Mouse (Mus musculus) gonadal fat pad, adult 2 months (tissue): ENCODE measurements at regions not wholly inside any gene's neighbourhood (a gene's known extent, or its start where the extent isn't known, plus 50 kb on each side); places are given as distances from the start of the nearest gene placed in this dataset.
"Not testable (repeated sequence)": the region's sequence is repeated elsewhere in the genome, so short reads cannot be mapped to it uniquely, and the experiment has no call there.

Experiments used
- DNase-seq: peaks from one replicate; pipeline ENCODE4 v3.0.0-alpha.2; 2012; ENCODE audit warnings: low read depth

- no peak for DNase-seq
Measured at GRCm38 (mm10) chr8:31518903-31519302, 1909.6 kb upstream of the 5930422O12Rik start.

- DNase-seq = peak; percentile 23
Measured at GRCm38 (mm10) chr8:31520991-31521448, 1907.5 kb upstream of the 5930422O12Rik start.

DNA sequence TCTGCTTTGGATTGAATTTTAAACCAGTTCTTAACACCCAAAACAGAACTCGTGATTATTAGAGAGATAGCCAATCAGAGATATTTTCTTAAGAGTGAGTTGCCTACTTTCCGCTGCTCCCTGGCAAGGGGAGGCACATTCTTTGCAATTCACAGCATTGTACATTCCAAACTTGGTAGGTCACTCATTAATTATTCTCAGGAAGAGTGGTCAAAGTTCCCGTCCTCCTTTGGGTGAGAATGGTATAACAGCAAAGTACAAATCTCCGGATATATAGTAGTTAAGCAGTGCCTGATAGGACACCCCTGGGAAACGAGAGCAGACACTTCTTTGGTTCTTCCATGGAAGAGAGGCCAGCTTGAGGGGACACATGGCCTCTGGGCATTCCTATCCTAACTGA lies 1903.4 kb upstream of the 5930422O12Rik start:
- DNase-seq = no peak

DNA sequence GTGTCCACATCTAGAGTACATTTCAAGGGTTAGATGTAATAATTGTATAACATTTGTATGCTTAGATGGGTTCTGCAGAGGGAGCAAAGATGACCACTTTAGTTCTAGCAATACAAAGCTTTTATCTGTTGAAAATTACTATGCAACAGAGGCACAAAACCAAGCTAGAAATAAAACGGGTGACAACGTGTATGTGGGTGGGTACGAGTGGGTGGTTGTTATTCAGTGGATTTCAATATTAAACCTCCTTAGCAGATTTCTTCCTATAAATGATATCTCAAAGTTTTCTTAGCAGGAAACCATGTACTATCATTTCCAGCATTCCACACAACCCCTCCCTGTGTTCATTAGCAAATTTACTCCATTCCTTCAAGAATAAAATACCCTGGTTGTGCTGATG lies 1889.3 kb upstream of the 5930422O12Rik start:
- DNase-seq = no peak

GRCm38 (mm10) chr8:31541646-31542045 lies 1886.9 kb upstream of the 5930422O12Rik start:
- DNase-seq = no peak

DNA sequence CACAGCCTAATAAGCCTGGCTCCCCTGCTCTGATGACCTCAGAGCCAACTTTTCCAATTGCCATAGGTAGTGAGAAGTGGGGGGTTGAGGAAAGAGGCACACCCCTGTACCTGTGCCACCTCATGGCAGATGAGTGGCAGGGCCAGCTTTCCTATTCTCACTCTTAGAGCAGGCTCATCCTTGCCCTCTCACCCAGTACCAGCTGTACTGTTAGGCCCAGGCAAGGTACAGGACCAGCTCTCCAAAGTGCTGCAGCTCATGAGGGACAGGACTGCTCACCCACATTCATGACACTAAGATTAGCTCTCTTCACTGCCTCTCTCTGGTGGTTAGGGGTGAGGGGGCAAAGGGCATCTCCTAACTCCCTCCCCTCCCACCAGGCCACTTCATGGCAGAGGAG lies 1854.4 kb upstream of the 5930422O12Rik start:
- no peak for DNase-seq

- DNase-seq = no peak
Measured at GRCm38 (mm10) chr8:31576129-31576528, 1852.4 kb upstream of the 5930422O12Rik start.

DNA sequence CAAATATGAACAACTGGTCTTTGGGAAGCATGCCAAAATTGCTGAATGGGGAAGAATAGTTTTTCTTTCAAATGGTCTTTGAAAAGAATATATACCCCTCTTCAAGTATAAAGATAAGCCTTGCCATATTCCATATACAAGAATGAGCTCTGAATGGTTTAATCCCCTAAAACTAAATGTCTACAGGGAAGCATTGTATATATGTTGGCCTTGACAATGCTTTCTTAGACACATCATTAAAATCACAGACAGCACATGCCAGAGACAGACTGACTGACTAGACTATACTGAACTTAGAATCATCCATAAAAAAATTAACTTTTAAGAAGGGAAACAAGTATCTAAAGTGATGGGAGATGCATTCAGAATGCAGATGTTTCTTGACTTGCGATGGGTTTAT lies 1843.8 kb upstream of the 5930422O12Rik start:
- no peak for DNase-seq

GRCm38 (mm10) chr8:31599536-31599935 lies 1829.0 kb upstream of the 5930422O12Rik start:
- DNase-seq = no peak

GRCm38 (mm10) chr8:31600979-31601378 lies 1827.5 kb upstream of the 5930422O12Rik start:
- DNase-seq = no peak

DNA sequence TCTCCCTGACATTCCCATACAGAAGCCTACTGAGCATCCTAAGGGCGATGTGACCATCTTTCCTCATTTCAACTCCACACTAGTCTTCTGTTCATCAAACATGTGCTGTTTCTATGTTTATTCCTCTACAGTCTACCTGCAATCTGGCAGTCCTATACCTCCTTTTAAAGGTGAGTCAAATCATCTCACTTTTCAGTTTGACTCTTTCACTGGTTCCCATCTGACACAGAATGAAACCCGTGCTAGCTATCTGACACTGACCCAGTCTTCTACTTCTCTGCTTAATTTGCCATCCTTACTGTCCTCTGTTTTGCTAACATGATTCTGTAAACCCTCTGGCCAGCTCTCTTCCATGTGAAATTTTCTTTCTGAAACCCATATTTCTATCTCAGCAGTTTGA lies 1812.0 kb upstream of the 5930422O12Rik start:
- DNase-seq = no peak

DNA sequence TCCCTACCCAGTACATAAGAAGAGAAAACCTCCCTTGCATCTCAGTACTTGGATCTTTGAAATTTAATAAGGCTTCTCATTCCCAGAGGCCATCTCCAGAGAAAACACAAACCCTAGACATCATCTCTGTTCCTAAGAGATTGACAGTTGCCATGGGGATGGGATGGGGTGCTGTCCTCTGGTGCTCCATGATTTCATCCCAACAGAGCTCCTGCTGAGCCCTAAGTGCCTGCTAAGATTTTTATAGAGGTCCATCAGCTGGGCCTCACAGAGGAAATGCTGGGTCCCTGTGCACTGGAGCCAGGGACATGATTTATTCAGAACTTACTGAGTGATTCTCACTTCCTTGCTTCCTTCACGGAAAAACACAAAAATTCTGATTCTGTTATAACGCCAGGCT lies 1800.8 kb upstream of the 5930422O12Rik start:
- no peak for DNase-seq

DNA sequence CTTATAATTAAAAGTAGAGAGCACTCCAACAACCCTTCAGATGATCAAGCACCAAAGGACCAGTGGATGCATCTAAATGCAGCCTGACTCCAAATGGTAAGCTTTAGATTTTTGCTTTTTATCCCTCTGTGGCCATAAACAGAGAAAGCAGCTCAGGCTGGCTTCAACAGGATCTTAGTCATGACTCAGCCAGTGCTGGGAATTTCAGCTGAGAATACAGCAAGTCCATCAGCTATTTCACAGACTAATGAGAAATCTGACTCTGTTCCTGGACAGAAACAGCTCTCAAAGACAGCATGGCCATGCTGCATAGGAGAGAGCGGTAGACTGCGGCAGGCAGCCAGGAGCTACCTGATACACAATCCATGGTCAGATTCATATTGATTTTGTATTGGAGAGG lies 1800.4 kb upstream of the 5930422O12Rik start:
- no peak for DNase-seq

DNA sequence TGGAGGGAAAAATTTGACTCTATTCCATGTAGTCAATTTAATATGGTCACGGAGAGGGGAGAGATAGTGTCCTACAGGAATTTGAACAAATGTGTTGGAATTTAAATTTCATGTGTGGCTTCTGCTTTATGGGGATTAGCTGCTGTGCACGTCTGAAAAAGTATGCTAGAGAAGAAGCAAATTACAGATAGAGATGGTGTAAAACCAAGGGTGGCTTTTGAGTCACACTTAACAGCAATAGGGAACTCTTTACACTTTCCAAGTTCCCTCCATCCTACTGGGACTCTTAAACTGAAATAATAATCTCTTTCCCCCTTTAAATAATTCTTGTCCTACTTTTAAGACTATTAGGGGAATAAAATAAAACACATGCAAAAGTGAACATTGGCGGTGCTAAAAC lies 1790.1 kb upstream of the 5930422O12Rik start:
- DNase-seq = no peak

GRCm38 (mm10) chr8:31663717-31664116 lies 1764.8 kb upstream of the 5930422O12Rik start:
- DNase-seq = no peak

DNA sequence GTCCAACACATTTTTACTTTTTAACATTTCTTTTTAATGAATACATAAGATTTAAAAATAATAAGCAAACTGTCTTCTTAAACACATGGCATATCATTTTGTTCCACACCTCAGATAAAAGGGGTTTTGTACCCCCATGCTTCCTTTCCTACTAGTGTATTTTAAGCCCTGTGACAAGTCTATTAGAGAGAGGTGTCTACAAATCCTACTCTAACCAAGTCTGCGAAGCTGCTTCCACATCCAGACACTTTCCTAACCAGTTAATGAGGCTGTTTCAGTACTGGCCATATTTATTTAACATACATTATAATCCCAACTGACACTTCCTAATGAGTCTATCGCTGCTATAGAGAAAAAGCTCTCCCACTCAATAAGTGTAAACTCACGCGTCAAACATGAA lies 1763.0 kb upstream of the 5930422O12Rik start:
- no peak for DNase-seq

DNA sequence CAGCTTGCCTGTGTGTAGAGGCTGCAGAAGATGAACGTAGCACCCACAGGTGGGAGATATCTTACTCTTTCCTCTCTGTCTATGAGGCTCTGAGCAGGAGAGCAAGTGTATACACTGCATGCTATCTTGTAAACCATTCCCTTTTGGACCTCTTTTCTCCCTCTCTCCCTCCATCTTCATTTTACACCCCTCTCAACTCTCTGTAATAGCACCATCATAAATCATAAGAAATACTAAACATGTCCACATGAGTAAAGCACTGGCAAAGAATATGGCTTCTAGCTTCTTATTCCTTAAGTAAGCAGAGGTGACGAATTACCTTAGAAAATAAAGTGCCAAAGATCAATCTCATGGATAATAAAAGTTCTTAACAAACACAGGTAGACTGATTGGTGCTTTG lies 1724.3 kb upstream of the 5930422O12Rik start:
- DNase-seq = no peak

DNA sequence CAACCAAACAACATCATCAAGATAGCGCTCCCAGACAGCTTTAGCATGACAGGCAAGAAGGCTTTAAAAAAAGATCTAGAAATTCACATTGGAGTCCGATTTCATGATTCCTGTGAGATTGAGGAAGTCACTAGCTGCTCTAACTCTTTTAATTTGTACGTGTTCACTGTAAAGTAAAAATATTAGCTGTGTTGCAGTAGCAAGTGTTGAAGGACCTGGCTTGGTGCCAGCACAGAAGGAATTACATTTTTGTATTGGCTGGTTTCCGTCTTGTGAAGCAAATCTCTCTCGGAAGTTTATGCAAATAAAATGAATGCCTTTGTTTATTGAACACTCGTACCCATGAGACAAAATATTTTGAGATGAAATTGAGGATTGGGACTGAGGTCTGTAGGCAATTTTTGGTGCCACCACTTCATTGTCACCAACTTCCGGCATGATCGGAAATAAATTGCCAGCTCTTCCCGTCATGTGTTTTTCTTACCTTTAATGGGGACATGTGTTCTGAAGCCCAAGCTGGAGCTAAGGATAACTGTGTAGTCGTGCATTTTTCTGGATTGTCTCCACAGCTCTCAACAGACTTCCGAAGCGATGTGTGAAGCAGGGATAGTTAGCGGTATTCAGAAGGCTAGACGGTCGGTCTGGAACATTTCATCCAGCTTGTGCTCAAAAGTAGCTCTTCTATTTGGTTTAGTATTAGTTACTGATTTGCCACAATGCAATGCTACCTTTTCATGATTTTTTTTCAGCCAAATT lies 1715.0 kb upstream of the 5930422O12Rik start:
- DNase-seq = no peak

DNA sequence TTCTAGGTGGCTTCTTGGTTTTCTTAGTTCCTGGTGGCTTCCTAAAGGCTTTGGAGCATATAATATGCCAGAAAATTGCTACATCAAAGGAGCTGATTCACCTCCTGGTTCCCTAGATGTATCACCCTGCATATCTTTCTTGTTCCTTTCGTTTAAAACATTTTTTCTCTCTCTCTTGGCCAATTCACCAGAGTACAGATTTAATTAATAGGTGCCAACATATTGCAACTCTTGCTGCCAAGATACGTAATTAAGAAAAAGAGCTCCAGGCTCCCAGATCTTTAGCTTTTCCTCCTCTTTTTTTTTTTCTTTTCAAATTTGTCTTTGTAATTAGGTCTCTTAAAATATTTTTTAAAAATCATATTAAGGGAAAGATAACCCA lies 1714.4 kb upstream of the 5930422O12Rik start:
- DNase-seq = no peak

GRCm38 (mm10) chr8:31720021-31720420 lies 1708.5 kb upstream of the 5930422O12Rik start:
- no peak for DNase-seq

DNA sequence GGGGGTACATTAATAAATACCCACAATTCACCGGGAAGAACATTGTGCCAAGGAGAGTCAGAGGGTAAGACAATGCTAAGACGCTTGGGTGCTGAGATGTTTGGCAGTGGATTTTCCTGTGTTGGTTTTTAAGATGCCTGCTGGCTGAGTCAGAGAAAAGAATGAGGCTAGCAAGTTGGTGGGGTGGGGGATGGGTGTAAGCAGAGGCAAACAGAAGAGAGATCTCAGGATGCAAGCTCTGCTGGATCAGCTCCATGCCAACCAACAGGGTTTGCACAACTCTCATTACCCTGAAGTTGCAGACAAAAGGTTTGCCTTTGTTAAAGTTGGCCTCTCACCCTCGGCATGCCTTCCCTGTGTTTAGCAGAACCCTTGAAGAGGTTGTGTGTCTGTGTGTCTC lies 1707.9 kb upstream of the 5930422O12Rik start:
- no peak for DNase-seq

DNA sequence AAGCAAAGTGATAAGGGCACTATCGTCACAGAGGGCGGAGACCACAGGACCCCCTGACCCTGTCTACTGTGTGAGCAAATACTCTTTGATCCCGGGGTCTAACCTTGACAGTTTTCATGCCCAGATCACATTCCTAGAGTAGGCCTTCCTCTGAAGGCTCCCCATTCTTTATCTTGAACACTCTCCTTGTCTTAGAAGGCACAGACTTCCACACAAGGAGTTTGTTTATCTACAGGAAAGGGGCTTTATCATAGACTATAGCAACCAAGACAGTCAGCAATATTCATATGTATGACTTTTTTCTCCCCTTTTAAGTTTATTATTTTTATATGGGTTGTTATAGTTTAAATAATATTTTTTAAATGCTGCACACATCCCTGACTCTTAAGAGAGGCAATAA lies 1703.1 kb upstream of the 5930422O12Rik start:
- no peak for DNase-seq

- no peak for DNase-seq
Measured at GRCm38 (mm10) chr8:31735610-31736009, 1692.9 kb upstream of the 5930422O12Rik start.

DNA sequence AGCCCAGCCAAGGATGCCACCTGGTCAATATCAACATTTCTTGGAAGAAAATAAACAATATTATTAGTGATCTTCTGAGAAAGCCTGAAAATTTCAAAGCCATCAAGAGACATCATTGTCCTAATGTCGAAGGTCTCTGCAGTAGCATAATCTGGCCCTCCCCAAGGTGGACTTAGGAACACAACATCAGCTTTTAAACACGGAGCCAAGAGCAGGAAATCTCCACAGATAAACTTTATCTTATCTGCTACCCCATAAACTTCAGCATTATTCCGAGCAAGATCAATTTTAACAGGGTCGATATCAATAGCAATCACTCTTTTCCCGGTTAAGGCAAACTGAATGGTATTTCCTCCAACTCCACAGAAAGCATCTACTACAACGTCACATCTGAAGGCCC lies 1691.2 kb upstream of the 5930422O12Rik start:
- DNase-seq = not testable (repeated sequence)
